Mouse (Mus musculus): ENCODE measurements around the gene Dusp1. TPM values are rescaled to one million over a fixed set of nuclear protein-coding genes. Genes with fewer than 3 reads are reported as not detected.

Dusp1 gene
- polyA plus RNA-seq, 1 experiment from 2014 or later: 27.3 TPM

- H3K27me3 ChIP-seq (replicated peaks; ENCODE audit: control insufficient read depth, insufficient read depth, low read length): no peaks in the 10 kb centered on the region
- H3K4me2 ChIP-seq (ENCODE audit: low read depth, low read length): no peak overlapping the region
- 87% methylated on average over 5 of the region's 5 CpGs for WGBS
- H3K9ac ChIP-seq (ENCODE audit: low read depth, low read length): no peak overlapping the region
- DNase-seq (ENCODE audit: low spot score) (no peak), ATAC-seq (ENCODE audit: low read depth) (no peak)
- no peaks in the 10 kb centered on the region for H3K9me3 ChIP-seq (ENCODE audit: control insufficient read depth, low read length)
- H3K36me3 ChIP-seq (ENCODE audit: control insufficient read depth, insufficient read depth, low read length): peaks cover 22% of the 10 kb centered on the region
- H3K27ac ChIP-seq (replicated peaks; ENCODE audit: low read depth, low read length): no peak overlapping the region
- peaks cover 4% of the 10 kb centered on the region; the same call in 1 of the 2 replicates for H3K4me1 ChIP-seq (ENCODE audit: control insufficient read depth, insufficient read depth, low read length)
- no peak overlapping the region for H3K4me3 ChIP-seq (ENCODE audit: low read depth, low read length)
These were observed 12.8 kb upstream of the Dusp1 start for GRCm38 (mm10) chr17:26574701-26575100.

GRCm38 (mm10) chr17:26574118-26574517, 12.2 kb upstream of the Dusp1 start:
- no peak for ATAC-seq (ENCODE audit: low read depth)
- Histone ChIP-seq H3K36me3 (ENCODE audit: control insufficient read depth, insufficient read depth, low read length) (peaks cover 22% of the 10 kb centered on the region), H3K27me3 (replicated peaks; ENCODE audit: control insufficient read depth, insufficient read depth, low read length) (no peaks in the 10 kb centered on the region)

GRCm38 (mm10) chr17:26572265-26572664, 10.3 kb upstream of the Dusp1 start:
- WGBS: 88% methylated on average over 11 of the region's 11 CpGs
- no peak overlapping the region for H3K4me3 ChIP-seq (ENCODE audit: low read depth, low read length)
- no peaks in the 10 kb centered on the region for H3K27me3 ChIP-seq (replicated peaks; ENCODE audit: control insufficient read depth, insufficient read depth, low read length)
- H3K4me1 ChIP-seq (ENCODE audit: control insufficient read depth, insufficient read depth, low read length): peaks cover 4% of the 10 kb centered on the region; the same call in 1 of the 2 replicates
- H3K4me2 ChIP-seq (ENCODE audit: low read depth, low read length): no peak overlapping the region
- no peak for ATAC-seq (ENCODE audit: low read depth)
- DNase-seq (ENCODE audit: low spot score): no peak
- H3K9me3 ChIP-seq (ENCODE audit: control insufficient read depth, low read length): peaks cover 5% of the 10 kb centered on the region; the same call in 1 of the 2 replicates
- H3K27ac ChIP-seq (replicated peaks; ENCODE audit: low read depth, low read length): no peak overlapping the region
- H3K9ac ChIP-seq (ENCODE audit: low read depth, low read length): no peak overlapping the region
- H3K36me3 ChIP-seq (ENCODE audit: control insufficient read depth, insufficient read depth, low read length): peaks cover 36% of the 10 kb centered on the region

More at GRCm38 (mm10) chr17:26574118-26574517, 12.2 kb upstream of the Dusp1 start:
- 86% methylated on average over 11 of the region's 11 CpGs for WGBS
- Histone ChIP-seq H3K4me1 (ENCODE audit: control insufficient read depth, insufficient read depth, low read length) (peaks cover 4% of the 10 kb centered on the region; the same call in 1 of the 2 replicates), H3K9me3 (ENCODE audit: control insufficient read depth, low read length) (no peaks in the 10 kb centered on the region), H3K27ac (replicated peaks; ENCODE audit: low read depth, low read length) (no peak overlapping the region), H3K4me2 (ENCODE audit: low read depth, low read length) (no peak overlapping the region), H3K4me3 (ENCODE audit: low read depth, low read length) (no peak overlapping the region), H3K9ac (ENCODE audit: low read depth, low read length) (no peak overlapping the region)
- no peak for DNase-seq (ENCODE audit: low spot score)

GRCm38 (mm10) chr17:26571377-26571776, 9.4 kb upstream of the Dusp1 start:
- no peak overlapping the region for H3K9ac ChIP-seq (ENCODE audit: low read depth, low read length)
- peaks cover 37% of the 10 kb centered on the region for H3K36me3 ChIP-seq (ENCODE audit: control insufficient read depth, insufficient read depth, low read length)
- no peak overlapping the region for H3K27ac ChIP-seq (replicated peaks; ENCODE audit: low read depth, low read length)
- no peaks in the 10 kb centered on the region for H3K4me1 ChIP-seq (ENCODE audit: control insufficient read depth, insufficient read depth, low read length)
- H3K4me3 ChIP-seq (ENCODE audit: low read depth, low read length): no peak overlapping the region
- H3K4me2 ChIP-seq (ENCODE audit: low read depth, low read length): no peak overlapping the region
- 83% methylated on average over 3 of the region's 3 CpGs for WGBS
- ATAC-seq (ENCODE audit: low read depth): no peak
- DNase-seq (ENCODE audit: low spot score): no peak
- no peaks in the 10 kb centered on the region for H3K27me3 ChIP-seq (replicated peaks; ENCODE audit: control insufficient read depth, insufficient read depth, low read length)
- peaks cover 5% of the 10 kb centered on the region; the same call in 1 of the 2 replicates for H3K9me3 ChIP-seq (ENCODE audit: control insufficient read depth, low read length)

- DNase-seq (ENCODE audit: low spot score) (no peak), ATAC-seq (ENCODE audit: low read depth) (no peak)
- Histone ChIP-seq H3K4me1 (ENCODE audit: control insufficient read depth, insufficient read depth, low read length) (no peaks in the 10 kb centered on the region), H3K27ac (replicated peaks; ENCODE audit: low read depth, low read length) (no peak overlapping the region), H3K4me3 (ENCODE audit: low read depth, low read length) (no peak overlapping the region), H3K27me3 (replicated peaks; ENCODE audit: control insufficient read depth, insufficient read depth, low read length) (no peaks in the 10 kb centered on the region), H3K36me3 (ENCODE audit: control insufficient read depth, insufficient read depth, low read length) (peaks cover 38% of the 10 kb centered on the region), H3K9me3 (ENCODE audit: control insufficient read depth, low read length) (peaks cover 10% of the 10 kb centered on the region; the same call in 1 of the 2 replicates), H3K4me2 (ENCODE audit: low read depth, low read length) (no peak overlapping the region), H3K9ac (ENCODE audit: low read depth, low read length) (no peak overlapping the region)
- 83% methylated on average over 11 of the region's 11 CpGs for WGBS
These were observed 8.8 kb upstream of the Dusp1 start for GRCm38 (mm10) chr17:26570651-26571118.

GRCm38 (mm10) chr17:26569594-26570350, 7.8 kb upstream of the Dusp1 start:
- H3K36me3 ChIP-seq (ENCODE audit: control insufficient read depth, insufficient read depth, low read length): peaks cover 43% of the 10 kb centered on the region
- DNase-seq (ENCODE audit: low spot score): no peak
- no peaks in the 10 kb centered on the region for H3K27me3 ChIP-seq (replicated peaks; ENCODE audit: control insufficient read depth, insufficient read depth, low read length)
- H3K9ac ChIP-seq (ENCODE audit: low read depth, low read length): no peak overlapping the region
- peaks cover 10% of the 10 kb centered on the region; the same call in 1 of the 2 replicates for H3K9me3 ChIP-seq (ENCODE audit: control insufficient read depth, low read length)
- ATAC-seq (ENCODE audit: low read depth): no peak
- no peak overlapping the region for H3K4me2 ChIP-seq (ENCODE audit: low read depth, low read length)
- no peak overlapping the region for H3K27ac ChIP-seq (replicated peaks; ENCODE audit: low read depth, low read length)
- H3K4me1 ChIP-seq (ENCODE audit: control insufficient read depth, insufficient read depth, low read length): no peaks in the 10 kb centered on the region
- no peak overlapping the region for H3K4me3 ChIP-seq (ENCODE audit: low read depth, low read length)
- 90% methylated on average over 4 of the region's 4 CpGs for WGBS

- 97% methylated on average over 4 of the region's 4 CpGs for WGBS
- H3K4me2 ChIP-seq (ENCODE audit: low read depth, low read length): no peak overlapping the region
- 0 out of 2 replicates have a peak, but pooled peaks cover 3% of the 10 kb centered on the region for H3K4me1 ChIP-seq (ENCODE audit: control insufficient read depth, insufficient read depth, low read length)
- no peak overlapping the region for H3K9ac ChIP-seq (ENCODE audit: low read depth, low read length)
- H3K27ac ChIP-seq (replicated peaks; ENCODE audit: low read depth, low read length): no peak overlapping the region
- ATAC-seq (ENCODE audit: low read depth): no peak
- no peak overlapping the region for H3K4me3 ChIP-seq (ENCODE audit: low read depth, low read length)
- no peaks in the 10 kb centered on the region for H3K27me3 ChIP-seq (replicated peaks; ENCODE audit: control insufficient read depth, insufficient read depth, low read length)
- peaks cover 58% of the 10 kb centered on the region for H3K36me3 ChIP-seq (ENCODE audit: control insufficient read depth, insufficient read depth, low read length)
- H3K9me3 ChIP-seq (ENCODE audit: control insufficient read depth, low read length): peaks cover 10% of the 10 kb centered on the region; the same call in 1 of the 2 replicates
- DNase-seq (ENCODE audit: low spot score): no peak
These were observed 5.9 kb upstream of the Dusp1 start for GRCm38 (mm10) chr17:26567818-26568173.

- DNase-seq (ENCODE audit: low spot score): no peak
- no peak overlapping the region for H3K27ac ChIP-seq (replicated peaks; ENCODE audit: low read depth, low read length)
- peaks cover 8% of the 10 kb centered on the region; the same call in 1 of the 2 replicates for H3K4me1 ChIP-seq (ENCODE audit: control insufficient read depth, insufficient read depth, low read length)
- H3K9ac ChIP-seq (ENCODE audit: low read depth, low read length): no peak overlapping the region
- H3K4me3 ChIP-seq (ENCODE audit: low read depth, low read length): no peak overlapping the region
- 74% methylated on average over 8 of the region's 8 CpGs for WGBS
- H3K27me3 ChIP-seq (replicated peaks; ENCODE audit: control insufficient read depth, insufficient read depth, low read length): no peaks in the 10 kb centered on the region
- peaks cover 58% of the 10 kb centered on the region for H3K36me3 ChIP-seq (ENCODE audit: control insufficient read depth, insufficient read depth, low read length)
- no peak for ATAC-seq (ENCODE audit: low read depth)
- H3K9me3 ChIP-seq (ENCODE audit: control insufficient read depth, low read length): peaks cover 10% of the 10 kb centered on the region; the same call in 1 of the 2 replicates
- H3K4me2 ChIP-seq (ENCODE audit: low read depth, low read length): no peak overlapping the region
These were observed 5.4 kb upstream of the Dusp1 start for GRCm38 (mm10) chr17:26567142-26567817.
